Mouse (Mus musculus): ENCODE measurements at regions not wholly inside any gene's neighbourhood (a gene's known extent, or its start where the extent isn't known, plus 50 kb on each side); places are given as distances from the start of the nearest gene placed in this dataset.

GRCm38 (mm10) chr13:41707811-41708210 lies 102.1 kb downstream of the Tmem170b start:
- no peaks in the 10 kb centered on the region for H3K27me3 ChIP-seq (ENCODE audit: control insufficient read depth, insufficient read depth, low read length)
- DNase-seq: no peak
- no peak overlapping the region for H3K27ac ChIP-seq (ENCODE audit: insufficient read depth, low read length)
- TF ChIP-seq CTCF (IDR thresholded peaks at IDR 0.05; ENCODE audit: borderline replicate concordance, insufficient read depth, low read depth, low read length): no peak
- no peak for TF ChIP-seq POLR2A (IDR thresholded peaks at IDR 0.05; ENCODE audit: borderline replicate concordance, insufficient read depth, low read length)
- H3K4me1 ChIP-seq (ENCODE audit: control insufficient read depth, insufficient read depth, low read length): no peaks in the 10 kb centered on the region
- no peak overlapping the region for H3K4me3 ChIP-seq (replicated peaks; ENCODE audit: insufficient read depth, low read depth, low read length)
- 88% methylated on average over 7 of the region's 7 CpGs for WGBS

DNA sequence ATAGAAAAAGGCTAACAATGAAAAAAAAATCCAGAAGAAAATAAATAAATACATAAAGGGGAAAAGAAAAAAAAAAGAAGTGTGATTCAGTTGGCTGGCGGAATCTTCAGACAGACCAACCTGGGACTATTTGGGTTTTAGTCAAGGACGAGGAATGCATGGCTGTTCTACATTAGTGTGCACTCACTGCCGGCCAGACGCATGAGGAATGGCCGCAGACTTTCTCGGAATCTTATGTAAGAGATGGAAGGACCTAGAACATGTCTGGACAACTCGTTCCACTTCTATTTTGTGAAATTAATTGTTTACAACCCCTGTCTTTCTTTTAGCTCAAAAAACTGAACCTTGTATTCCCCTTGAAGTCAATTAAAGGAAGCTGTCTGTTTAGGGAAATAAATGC lies 103.4 kb downstream of the Tmem170b start:
- no peak for DNase-seq
- Histone ChIP-seq H3K27ac (ENCODE audit: insufficient read depth, low read length) (no peak overlapping the region), H3K27me3 (ENCODE audit: control insufficient read depth, insufficient read depth, low read length) (no peaks in the 10 kb centered on the region), H3K4me1 (ENCODE audit: control insufficient read depth, insufficient read depth, low read length) (no peaks in the 10 kb centered on the region), H3K4me3 (replicated peaks; ENCODE audit: insufficient read depth, low read depth, low read length) (no peak overlapping the region)
- WGBS: 72% methylated on average over 7 of the region's 7 CpGs
- no peak for TF ChIP-seq POLR2A (IDR thresholded peaks at IDR 0.05; ENCODE audit: borderline replicate concordance, insufficient read depth, low read length)
- TF ChIP-seq CTCF (IDR thresholded peaks at IDR 0.05; ENCODE audit: borderline replicate concordance, insufficient read depth, low read depth, low read length): no peak

DNA sequence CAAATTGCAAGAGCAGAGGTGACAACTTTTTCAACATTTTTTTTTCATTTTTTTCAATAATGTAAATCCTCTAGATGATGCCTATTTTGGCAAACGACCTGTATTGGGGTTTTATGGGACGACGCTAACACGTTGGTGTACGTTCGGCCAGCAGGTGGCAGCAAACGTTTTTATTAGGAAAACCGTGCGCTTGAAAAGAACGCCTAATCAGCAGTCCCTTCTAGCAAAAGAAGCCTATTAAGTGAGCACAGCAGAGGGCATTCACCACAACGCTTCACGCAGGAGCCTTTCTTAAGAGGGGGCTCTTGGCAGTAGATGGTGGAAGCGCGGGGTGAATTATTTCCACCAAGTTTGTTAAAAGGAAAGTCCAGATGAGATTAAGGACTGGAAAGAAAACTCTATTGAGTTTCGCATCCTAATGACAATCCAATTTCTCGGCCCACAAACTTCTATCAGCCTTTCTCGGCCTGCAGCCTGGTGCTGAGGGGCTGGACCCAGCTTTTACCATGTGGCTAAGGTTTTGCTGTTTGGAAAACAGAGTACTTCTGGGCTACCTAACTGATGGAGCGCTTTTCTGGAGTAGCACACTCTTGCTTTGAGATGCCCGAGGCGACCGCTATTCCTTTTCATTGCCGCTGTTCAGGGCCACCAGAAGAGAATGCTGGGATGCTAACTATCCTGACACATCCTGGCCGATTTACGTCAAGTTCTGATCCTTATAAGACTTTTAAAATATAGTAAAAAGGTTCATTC lies 103.9 kb downstream of the Tmem170b start:
- Histone ChIP-seq H3K27ac (ENCODE audit: insufficient read depth, low read length) (no peak overlapping the region), H3K27me3 (ENCODE audit: control insufficient read depth, insufficient read depth, low read length) (no peaks in the 10 kb centered on the region), H3K4me3 (replicated peaks; ENCODE audit: insufficient read depth, low read depth, low read length) (no peak overlapping the region), H3K4me1 (ENCODE audit: control insufficient read depth, insufficient read depth, low read length) (no peaks in the 10 kb centered on the region)
- TF ChIP-seq CTCF (IDR thresholded peaks at IDR 0.05; ENCODE audit: borderline replicate concordance, insufficient read depth, low read depth, low read length) (peak; percentile 76), POLR2A (IDR thresholded peaks at IDR 0.05; ENCODE audit: borderline replicate concordance, insufficient read depth, low read length) (no peak)
- peak; percentile 69 to 80 for DNase-seq
- 32% methylated on average over 24 of the region's 24 CpGs for WGBS

DNA sequence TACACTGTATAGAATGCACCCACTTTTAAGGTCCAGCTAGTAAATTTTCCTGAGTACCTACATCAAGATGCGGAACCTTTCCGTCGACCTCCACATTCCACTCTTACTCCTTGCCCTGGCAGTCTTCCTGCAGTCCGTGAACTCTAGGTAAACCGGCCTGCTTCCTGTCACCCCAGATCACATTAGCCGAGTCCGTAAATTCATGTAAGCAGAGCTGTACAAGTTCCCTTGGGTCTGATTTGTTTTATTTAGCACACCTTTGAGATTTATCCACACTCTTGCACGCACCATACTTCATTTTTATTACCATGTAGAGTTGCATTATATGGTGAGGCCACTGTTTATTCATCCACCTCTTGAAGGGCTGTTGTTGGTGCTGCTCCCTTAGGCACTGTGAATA lies 106.9 kb downstream of the Tmem170b start:
- H3K27ac ChIP-seq (ENCODE audit: insufficient read depth, low read length): no peak overlapping the region
- H3K4me1 ChIP-seq (ENCODE audit: control insufficient read depth, insufficient read depth, low read length): no peaks in the 10 kb centered on the region
- WGBS: 84% methylated on average over 8 of the region's 8 CpGs
- H3K4me3 ChIP-seq (replicated peaks; ENCODE audit: insufficient read depth, low read depth, low read length): no peak overlapping the region
- TF ChIP-seq CTCF (IDR thresholded peaks at IDR 0.05; ENCODE audit: borderline replicate concordance, insufficient read depth, low read depth, low read length) (no peak), POLR2A (IDR thresholded peaks at IDR 0.05; ENCODE audit: borderline replicate concordance, insufficient read depth, low read length) (no peak)
- no peaks in the 10 kb centered on the region for H3K27me3 ChIP-seq (ENCODE audit: control insufficient read depth, insufficient read depth, low read length)
- DNase-seq: no peak

All from cerebellum, adult 2 months (tissue).